Mouse (Mus musculus): Measurements from ENCODE around the gene Rprd1b.

Rprd1b gene

DNA sequence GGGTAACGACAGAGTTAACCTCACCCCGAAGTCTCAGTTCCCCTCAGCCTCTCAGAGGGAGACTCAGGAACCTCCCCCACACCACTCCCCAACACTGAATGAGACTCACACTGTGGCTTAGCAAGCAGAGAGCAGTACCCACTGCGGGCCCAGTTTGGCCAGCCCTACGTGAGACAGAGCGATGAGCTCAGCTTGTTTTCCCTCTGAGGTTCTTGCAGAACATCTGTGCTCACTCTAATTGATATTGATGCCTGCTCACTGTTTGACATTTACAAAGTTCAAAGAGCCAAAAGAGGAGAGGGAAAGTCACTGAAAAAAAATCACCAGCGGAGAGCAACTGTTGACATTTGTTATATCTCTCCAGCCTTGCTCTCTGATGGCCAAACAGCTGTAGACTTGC, 133.5 kb downstream of the Rprd1b start:
- ChIA-PET CTCF (interaction anchor here in 1 of 4 experiments (1.2 kb wide), 1 partner anchor 9 kb away, joined by 6 read pairs; no protein-coding TSS in a partner anchor), POLR2A (interaction anchor here in 3 of 4 experiments (0.7 to 3.4 kb wide), 5 partner anchors 8 to 15 kb away, joined by 3 to 22 read pairs (median 3); no protein-coding TSS in a partner anchor)

DNA sequence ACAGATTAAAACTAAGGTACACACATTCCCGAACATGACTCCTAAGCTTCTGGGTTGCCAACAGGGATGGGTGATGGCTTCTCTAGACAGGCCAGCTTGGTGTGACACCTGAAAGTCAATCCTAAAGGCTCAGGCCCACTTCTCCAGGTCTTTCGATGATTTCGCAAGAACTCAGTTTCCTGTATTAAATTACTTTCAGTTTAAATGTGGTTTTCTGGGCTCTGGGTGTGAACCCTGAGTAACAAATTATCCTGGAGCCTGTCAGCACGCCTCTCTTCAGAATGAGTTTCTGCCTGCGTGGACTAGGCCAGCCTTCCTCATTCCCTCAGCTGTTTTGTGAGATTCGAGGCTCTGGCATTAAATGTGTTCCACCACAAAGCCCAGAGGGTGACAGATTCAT, 134.7 kb downstream of the Rprd1b start:
- POLR2A ChIA-PET = interaction anchor here (0.6 to 3.4 kb wide), 8 partner anchors 9 to 1646 kb away, joined by 3 to 22 read pairs (median 4); no protein-coding TSS in a partner anchor
- CTCF ChIA-PET = interaction anchor here in 1 of 4 experiments (0.6 kb wide), 1 partner anchor 48 kb away, joined by 3 read pairs; no protein-coding TSS in a partner anchor

- ChIA-PET CTCF (interaction anchor here in 1 of 4 experiments (1.5 kb wide), 1 partner anchor 29 kb away, joined by 4 read pairs; no protein-coding TSS in a partner anchor), POLR2A (interaction anchor here in 3 of 4 experiments (0.6 to 4.4 kb wide), 7 partner anchors 11 to 498 kb away, joined by 3 to 16 read pairs (median 6); no protein-coding TSS in a partner anchor)
Measured at GRCm38 (mm10) chr2:158165776-158166175, 137.5 kb downstream of the Rprd1b start.

DNA sequence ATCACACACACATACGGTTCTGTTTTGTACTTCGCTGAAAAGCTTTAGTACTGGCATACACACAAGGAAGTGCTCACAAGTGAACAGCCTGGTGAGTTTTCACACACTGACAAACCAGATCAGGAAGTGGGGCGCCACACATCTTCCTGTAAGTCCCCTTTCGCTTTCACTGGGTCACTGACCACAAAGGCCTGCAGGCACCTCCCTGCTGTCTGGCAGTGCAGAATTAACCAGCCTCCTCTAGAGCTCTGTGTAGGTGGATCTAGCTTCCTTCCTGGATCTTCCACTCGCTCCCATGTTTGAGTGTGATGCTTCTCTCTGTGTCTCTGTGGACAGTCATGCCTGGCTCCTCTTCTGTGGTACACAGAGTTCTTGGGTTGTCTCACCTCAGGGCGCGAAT, 138.3 kb downstream of the Rprd1b start:
- POLR2A ChIA-PET = interaction anchor here in 2 of 4 experiments (0.9 to 4.4 kb wide), 7 partner anchors 10 to 19 kb away, joined by 3 to 16 read pairs (median 4); no protein-coding TSS in a partner anchor
- CTCF ChIA-PET = interaction anchor here (0.6 to 1.2 kb wide), 5 partner anchors 16 to 107 kb away, joined by 3 to 7 read pairs (median 5); no protein-coding TSS in a partner anchor

- POLR2A ChIA-PET = interaction anchor here in 3 of 4 experiments (0.7 to 4.4 kb wide), 10 partner anchors 10 to 1537 kb away, joined by 3 to 16 read pairs (median 4); no protein-coding TSS in a partner anchor
- CTCF ChIA-PET = interaction anchor here in 3 of 4 experiments (0.6 to 1.2 kb wide), 3 partner anchors 13 to 27 kb away, joined by 3 to 6 read pairs (median 3); no protein-coding TSS in a partner anchor
Measured at GRCm38 (mm10) chr2:158167496-158168205, 139.4 kb downstream of the Rprd1b start.

DNA sequence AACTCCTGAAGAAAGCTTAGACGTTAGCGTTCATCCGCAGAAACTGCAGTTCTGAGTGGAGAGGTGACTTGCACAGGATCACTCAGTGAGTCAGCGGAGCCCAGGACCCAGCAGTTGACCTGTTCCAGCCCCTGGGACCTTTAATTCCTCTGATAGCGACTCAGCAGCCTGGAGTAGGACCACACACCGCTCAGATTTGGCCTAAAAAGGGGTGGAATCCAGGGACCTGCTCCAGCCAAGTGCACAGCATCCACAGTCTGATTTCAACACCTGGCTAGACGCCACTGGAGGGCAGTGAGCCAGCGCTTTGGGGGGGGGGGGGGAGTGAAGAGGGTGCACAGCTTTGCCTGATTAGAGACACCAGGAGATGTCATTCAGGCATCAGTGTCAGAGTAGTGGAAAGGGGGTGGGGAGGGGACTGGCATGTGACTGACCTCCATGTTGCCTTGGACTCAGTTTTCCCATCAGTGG, 140.5 kb downstream of the Rprd1b start:
- ChIA-PET POLR2A (interaction anchor here in 2 of 4 experiments (1.2 to 4.4 kb wide), 6 partner anchors 8 to 34 kb away, joined by 3 to 30 read pairs (median 6); no protein-coding TSS in a partner anchor), CTCF (interaction anchor here in 2 of 4 experiments (0.6 to 0.7 kb wide), 3 partner anchors 10 to 450 kb away, joined by 3 to 4 read pairs (median 3); no protein-coding TSS in a partner anchor)

- POLR2A ChIA-PET = interaction anchor here in 3 of 4 experiments (0.6 to 4.4 kb wide), 7 partner anchors 8 to 387 kb away, joined by 3 to 30 read pairs (median 5); no protein-coding TSS in a partner anchor
- CTCF ChIA-PET = interaction anchor here in 3 of 4 experiments (0.6 to 0.7 kb wide), 5 partner anchors 9 to 451 kb away, joined by 3 to 4 read pairs (median 3); no protein-coding TSS in a partner anchor
Measured at GRCm38 (mm10) chr2:158169351-158169750, 141.1 kb downstream of the Rprd1b start.

GRCm38 (mm10) chr2:158169771-158170170, 141.5 kb downstream of the Rprd1b start:
- ChIA-PET CTCF (interaction anchor here in 2 of 4 experiments (0.6 to 0.7 kb wide), 3 partner anchors 15 to 24 kb away, joined by 3 read pairs; no protein-coding TSS in a partner anchor), POLR2A (interaction anchor here in 3 of 4 experiments (0.6 to 4.4 kb wide), 7 partner anchors 7 to 387 kb away, joined by 3 to 30 read pairs (median 3); no protein-coding TSS in a partner anchor)

- ChIA-PET CTCF (interaction anchor here in 3 of 4 experiments (0.9 to 1.1 kb wide), 3 partner anchors 24 to 25 kb away, joined by 3 read pairs; no protein-coding TSS in a partner anchor), POLR2A (interaction anchor here in 2 of 4 experiments (0.7 to 3.4 kb wide), 3 partner anchors 16 to 132 kb away, joined by 3 to 30 read pairs (median 5); no protein-coding TSS in a partner anchor)
Measured at GRCm38 (mm10) chr2:158170394-158170793, 142.1 kb downstream of the Rprd1b start.

DNA sequence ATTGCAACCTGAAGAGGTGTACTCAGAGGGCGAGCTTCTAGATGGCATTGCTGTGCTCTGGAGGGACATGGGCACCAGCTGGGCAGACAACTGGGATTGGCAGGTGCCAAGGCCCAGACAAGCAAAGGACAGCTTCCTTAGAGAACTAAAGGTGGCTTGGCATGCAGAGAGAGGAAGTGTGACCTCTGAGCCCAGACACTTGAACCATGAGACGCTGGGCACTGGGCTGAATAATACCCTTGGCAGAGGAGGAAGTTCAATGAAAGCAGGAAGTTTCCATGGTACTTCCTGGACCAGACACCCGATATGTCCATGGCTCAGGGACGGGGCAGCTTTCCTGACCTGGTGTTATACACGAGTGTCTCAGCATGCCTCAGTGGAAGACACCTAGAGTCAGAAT, 146.1 kb downstream of the Rprd1b start:
- ChIA-PET POLR2A (interaction anchor here in 3 of 4 experiments (0.8 to 1.3 kb wide), 4 partner anchors 13 to 21 kb away, joined by 3 to 5 read pairs (median 3); no protein-coding TSS in a partner anchor), CTCF (interaction anchor here in 1 of 4 experiments (1.0 kb wide), 1 partner anchor 21 kb away, joined by 3 read pairs; no protein-coding TSS in a partner anchor)

DNA sequence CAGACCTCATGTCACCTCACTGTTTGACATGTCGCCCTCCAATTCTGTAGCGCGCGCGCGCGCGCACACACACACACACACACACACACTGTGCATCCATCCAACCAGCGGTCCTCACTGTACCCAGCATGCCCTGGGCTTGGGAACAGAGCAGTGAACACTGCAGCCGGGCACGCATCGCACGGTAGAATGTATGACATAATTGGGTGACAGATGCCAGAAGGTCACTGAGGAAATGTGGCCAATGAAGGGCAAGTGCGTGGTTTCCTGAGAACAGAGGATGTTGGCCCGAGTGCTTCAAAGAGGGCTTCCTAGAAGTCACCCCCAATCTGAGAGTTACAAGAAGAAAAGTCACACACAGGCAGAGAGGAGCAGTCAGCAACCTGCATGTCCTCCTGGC, 146.7 kb downstream of the Rprd1b start:
- CTCF ChIA-PET = no interaction called here
- POLR2A ChIA-PET = interaction anchor here in 2 of 4 experiments (0.8 to 1.3 kb wide), 3 partner anchors 13 to 21 kb away, joined by 3 to 5 read pairs (median 3); no protein-coding TSS in a partner anchor

DNA sequence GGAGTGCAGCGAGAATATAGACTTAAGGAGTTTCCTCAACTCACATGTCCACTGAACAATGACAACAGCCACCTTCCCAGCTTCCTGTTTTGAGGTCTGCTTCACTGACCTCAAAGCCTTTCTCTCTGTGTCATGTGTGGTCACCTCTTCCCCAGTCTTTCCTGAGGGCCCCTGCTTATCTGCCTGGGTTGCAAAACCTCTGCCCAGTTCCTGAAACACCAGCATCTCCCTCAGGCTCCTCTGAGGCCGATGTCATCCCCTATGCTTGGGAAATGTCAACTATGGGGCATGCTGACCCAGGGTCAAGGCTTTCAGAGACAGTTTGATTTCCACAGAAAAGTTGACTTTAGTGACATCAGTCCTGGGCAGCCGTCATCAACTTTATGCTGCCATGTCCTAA, 147.1 kb downstream of the Rprd1b start:
- CTCF ChIA-PET = no interaction called here
- POLR2A ChIA-PET = interaction anchor here in 1 of 4 experiments (7.4 kb wide), 1 partner anchor 21 kb away, joined by 204 read pairs; no protein-coding TSS in a partner anchor

DNA sequence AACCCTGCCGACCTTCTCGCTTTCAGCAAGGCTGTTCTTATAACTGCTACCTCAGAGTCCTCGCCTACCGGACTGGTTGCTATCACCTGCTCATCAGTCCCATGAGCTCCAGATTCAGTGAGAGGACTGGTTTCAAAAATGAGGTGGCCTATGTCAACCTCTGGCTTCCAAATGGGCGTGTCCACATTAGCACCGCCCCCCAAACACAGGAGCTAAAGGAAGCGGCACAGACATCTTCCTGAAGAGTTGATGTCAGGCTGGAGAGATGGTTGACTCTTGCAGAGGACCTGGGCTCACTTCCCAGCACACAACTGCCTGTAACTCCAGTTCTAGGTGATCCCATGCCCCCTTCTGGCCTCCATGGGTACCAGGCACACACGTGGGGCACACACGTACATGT, 148.5 kb downstream of the Rprd1b start:
- ChIA-PET POLR2A (interaction anchor here in 3 of 4 experiments (0.6 to 7.4 kb wide), 13 partner anchors 9 to 31 kb away, joined by 3 to 204 read pairs (median 5); no protein-coding TSS in a partner anchor), CTCF (interaction anchor here (0.6 to 6.8 kb wide), 8 partner anchors 18 to 31 kb away, joined by 3 to 78 read pairs (median 4); no protein-coding TSS in a partner anchor)

- ChIA-PET POLR2A (interaction anchor here in 3 of 4 experiments (0.9 to 7.4 kb wide), 15 partner anchors 10 to 233 kb away, joined by 3 to 204 read pairs (median 4); no protein-coding TSS in a partner anchor), CTCF (interaction anchor here (1.1 to 6.8 kb wide), 8 partner anchors 17 to 30 kb away, joined by 3 to 78 read pairs (median 12); no protein-coding TSS in a partner anchor)
Measured at GRCm38 (mm10) chr2:158177574-158177973, 149.3 kb downstream of the Rprd1b start.

DNA sequence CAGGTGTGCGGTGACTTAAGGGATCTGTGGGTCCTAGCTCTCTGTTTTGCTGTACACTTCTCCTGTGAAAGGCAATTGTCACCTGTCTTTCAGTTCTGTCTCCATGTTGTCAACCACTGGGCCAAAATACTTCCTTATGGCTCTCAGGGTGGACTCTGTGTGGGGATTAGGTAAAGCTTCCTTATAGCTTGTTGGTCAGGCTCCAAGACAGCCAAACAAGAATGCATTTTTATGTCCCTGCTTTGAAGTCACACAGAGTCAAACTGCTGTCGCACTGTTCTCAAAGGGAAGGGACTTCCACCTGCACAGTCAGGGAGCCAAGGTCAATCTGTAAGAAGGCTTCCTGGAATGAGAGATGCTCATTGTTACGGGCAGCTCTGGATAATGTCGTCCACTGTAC, 149.8 kb downstream of the Rprd1b start:
- POLR2A ChIA-PET = interaction anchor here in 3 of 4 experiments (0.6 to 7.4 kb wide), 19 partner anchors 10 to 781 kb away, joined by 3 to 204 read pairs (median 4); no protein-coding TSS in a partner anchor
- CTCF ChIA-PET = interaction anchor here (1.7 to 6.8 kb wide), 7 partner anchors 16 to 30 kb away, joined by 3 to 78 read pairs (median 16); no protein-coding TSS in a partner anchor

- ChIA-PET CTCF (interaction anchor here (0.5 to 6.8 kb wide), 12 partner anchors 10 to 362 kb away, joined by 3 to 78 read pairs (median 5); no protein-coding TSS in a partner anchor), POLR2A (interaction anchor here in 3 of 4 experiments (0.6 to 7.4 kb wide), 15 partner anchors 15 to 897 kb away, joined by 3 to 204 read pairs (median 4); no protein-coding TSS in a partner anchor)
Measured at GRCm38 (mm10) chr2:158178696-158179369, 150.5 kb downstream of the Rprd1b start.

All from embryonic stem cell, embryonic (primary cell).